Mouse (Mus musculus) MEL-GATA-1-ER (cell line): ENCODE results near the gene Pcyt2.
A peak's percentile ranks its signal among the peaks of the same experiment; 100 is the strongest.
"Not testable (repeated sequence)": the region's sequence is repeated elsewhere in the genome, so short reads cannot be mapped to it uniquely, and the experiment has no call there.

Experiments
- DNase-seq: peaks from one replicate; pipeline ENCODE4 v3.0.0-alpha.2; 2012; ENCODE audit warnings: low read depth; ENCODE audit errors: extremely low read depth

Pcyt2 gene

DNA sequence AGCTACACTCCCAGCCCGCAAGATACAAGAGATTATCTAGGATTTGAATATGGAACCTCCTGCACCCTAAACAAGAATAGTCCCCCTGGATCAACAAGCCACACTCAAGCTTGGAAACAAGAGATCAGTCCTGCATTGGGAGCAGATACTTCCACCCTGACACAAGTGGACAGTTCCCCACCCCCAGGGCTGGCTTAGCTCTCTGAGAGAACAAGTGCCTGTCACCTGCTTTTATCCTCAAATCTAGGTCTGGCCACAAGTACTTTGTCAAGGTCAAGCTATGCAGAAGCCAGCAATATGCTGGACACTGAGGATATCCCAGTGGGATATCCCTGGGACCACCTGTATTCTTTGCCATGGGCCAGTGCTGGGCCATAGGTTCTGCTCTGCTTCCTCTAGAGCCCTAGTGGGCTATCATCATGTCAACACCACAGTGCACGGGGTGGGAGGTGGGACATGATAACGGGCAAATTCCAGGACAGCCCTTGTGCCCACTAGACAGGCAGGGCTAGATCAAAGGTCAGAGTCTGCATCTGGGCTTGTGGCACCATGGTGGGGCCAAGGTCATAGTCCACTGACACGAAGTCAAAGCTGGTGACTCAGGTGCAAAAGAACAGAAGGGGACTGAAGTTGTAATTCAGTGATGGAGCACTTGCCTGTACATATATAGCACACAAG, 980 bp downstream of the Pcyt2 start:
- DNase-seq: no peak

DNA sequence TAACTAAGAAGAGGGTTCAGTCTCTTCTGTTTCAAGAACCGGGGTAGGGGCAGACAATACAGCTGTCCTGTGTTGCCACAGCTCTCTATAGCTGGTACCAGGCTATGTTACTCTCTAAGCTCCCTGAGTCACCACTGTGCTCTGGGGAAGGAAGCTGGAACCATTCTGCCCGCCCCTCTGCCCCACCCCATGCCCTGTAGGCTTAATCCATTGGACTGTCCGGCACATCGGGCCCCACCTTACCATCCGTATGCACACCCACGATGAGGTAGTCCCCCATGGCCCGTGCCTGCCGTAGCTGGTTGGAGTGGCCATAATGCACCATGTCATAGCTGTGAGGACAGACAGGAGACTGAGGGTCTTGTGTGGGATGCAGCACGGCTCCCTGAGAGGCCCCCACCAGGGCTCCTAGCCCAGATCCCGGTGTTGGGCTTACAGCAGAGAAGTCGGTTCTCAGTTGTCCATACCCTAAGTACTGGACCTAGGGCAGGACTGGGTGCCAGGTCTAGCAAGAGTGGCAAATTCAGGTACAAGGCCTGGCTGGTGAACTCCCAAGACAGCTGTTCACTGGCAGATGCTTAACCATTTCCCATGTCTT, 2.0 kb downstream of the Pcyt2 start:
- no peak for DNase-seq

DNA sequence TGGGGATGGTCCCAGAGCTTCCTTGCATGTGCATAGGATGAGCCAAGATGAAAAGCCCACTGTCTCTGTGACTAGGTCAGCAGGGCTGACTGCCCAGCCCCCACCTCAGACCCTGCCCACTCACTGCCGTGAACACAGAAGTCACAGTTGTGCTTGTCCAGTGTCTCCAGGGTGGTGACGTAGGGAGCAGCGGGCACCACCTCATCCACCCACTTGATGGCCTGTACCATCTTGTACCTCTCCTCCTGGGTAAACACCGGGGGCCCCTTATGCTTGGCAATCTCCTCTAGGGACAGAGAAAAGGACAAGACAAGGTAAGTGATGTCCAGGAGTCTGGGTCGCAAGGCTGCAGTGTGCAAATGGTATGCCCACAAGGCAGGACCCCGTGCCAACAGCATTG, 2.6 kb downstream of the Pcyt2 start:
- DNase-seq: no peak

DNA sequence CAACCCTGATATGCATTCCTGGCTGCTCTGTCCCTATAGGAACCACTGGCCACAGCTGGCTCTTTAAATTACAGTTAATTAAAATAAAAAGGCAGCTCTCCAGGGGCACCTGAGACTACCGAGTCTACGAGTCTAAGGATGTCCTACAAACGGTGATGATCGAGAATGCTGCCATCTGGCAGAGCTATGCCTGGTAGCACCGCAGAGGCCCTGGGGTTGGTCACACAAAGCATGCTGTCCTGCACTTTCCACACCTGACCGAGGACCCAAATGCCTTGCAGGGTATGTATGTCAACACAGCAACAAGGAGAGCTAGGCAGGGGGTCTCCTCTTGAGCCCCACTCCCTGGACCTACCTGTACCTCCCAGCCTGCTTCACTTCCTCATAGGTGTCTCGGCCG, 3.8 kb downstream of the Pcyt2 start:
- no peak for DNase-seq

DNA sequence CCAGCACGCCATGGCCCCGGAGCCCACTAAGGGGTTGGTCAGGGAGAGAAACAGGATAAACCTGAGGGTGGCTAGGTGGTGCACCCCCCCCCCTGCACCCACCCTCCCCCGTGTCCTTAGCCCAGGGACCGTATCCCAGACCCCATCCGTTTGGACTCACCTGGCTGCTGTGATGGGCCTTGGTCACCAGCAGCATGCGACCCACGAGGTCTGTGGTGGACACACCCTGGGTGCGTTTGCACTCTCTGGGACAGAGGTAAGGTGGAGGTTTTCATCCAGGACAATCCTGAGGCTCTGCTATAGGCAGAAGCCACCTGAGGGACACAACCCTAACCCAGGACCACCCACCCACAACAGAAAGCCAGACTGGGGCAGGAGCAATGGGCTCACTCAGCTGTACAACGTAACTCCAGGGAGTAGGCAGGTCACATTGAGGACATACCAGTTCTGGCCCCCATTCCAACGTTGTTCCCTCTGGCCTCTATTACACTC, 4.2 kb downstream of the Pcyt2 start:
- no peak for DNase-seq

DNA sequence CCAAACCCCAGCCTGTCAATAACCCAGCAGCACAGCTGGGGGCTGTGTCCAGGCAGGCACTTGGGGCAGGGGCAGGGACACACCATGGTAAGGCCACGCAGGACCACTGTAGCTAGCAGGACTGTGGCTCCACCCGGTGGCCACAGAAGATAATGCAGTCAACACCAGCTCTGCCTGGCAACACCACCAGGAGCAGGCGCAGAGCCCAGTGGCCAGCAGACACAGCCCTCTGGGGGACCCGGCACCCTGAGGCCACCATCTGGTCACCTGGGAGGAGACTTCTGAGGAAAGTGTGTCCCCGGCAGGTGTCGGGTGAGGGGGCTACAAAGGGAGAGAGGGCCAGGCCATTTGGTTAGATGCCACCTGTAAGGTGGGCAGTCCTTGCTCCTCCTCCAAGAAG, 5.0 kb downstream of the Pcyt2 start:
- DNase-seq: no peak

DNA sequence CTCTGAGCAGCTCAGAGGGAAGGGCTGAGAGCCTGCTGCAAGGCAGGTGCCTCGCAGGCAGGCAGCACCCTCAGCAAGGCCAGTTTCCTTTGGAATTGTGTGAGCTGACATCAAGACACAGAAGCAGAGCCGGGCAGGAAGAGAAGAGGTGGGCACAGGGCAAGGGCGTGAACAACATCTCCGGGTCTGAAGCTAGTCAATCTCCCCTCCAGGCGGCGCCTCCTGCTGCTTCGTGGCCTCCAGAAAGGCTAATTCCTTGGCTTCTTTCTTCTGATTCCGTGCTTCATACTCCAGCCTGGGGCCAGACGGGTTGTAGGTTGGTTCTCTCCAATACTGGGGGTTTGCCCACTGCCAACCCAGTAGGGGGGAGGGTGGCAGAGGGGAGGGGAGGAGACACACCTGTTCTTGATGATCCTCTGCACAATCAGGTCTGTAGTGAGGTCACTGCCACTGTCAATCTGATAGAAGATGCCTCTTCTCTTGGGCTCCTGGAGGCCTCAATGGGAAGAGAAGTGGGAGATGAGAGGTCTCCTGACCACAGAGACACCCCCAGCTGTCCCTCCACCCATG, 7.2 kb downstream of the Pcyt2 start:
- no peak for DNase-seq

DNA sequence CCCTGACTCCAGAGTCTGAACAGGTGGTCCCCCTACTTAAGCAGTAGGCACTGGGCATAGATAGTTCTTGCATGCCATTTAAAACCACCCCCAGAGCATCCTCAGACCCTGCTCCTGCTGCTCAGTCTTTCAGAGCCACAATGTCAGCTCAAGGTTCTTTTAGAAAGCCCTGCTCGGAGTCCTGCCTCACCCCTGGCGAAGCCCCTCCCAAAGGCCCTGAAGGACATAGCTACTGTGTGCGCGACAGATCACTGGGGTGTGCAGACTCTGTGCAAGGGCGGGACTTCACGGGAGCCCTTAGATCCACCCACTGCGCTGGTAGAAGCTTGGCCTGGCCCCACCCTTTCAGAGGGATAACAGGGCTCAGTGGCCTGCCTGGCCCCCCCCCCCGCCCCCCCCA, 8.5 kb downstream of the Pcyt2 start:
- DNase-seq: no peak

DNA sequence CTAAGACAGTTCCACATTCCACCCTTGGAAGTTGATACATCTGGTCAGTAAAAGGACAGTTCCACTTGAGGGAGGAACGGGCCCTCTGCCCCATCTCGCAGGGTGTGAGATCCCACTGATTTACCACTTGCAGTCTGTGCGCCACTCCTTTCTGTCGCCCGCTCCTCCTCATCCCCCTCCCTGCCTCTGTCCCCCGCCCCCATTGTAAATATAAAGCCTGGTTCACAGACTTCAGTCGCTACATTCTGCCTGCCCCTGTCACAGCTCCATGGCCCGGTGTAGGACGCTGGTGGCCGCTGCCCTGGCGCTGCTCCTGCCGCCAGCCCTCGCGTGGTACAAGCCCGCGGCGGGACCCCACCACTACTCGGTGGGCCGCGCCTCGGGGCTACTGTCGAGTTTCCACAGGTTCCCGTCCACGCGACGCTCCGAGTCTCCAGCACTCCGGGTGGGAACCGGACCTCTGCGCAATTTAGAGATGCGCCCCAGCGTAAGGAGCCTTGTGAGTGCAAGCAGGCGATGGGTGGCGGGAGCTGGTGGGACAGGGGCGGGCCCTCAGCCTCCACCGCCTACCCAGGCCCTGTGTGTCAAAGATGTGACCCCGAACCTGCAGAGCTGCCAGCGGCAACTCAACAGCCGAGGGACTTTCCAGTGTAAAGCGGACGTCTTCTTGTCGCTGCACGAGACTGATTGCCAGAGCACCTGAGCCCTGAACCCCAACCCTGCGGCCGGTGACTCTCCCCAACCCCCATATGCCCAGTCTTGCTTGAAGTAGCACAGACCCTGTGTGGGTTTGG, 9.3 kb downstream of the Pcyt2 start, which contains the start of gene Npb:
Gene Npb (plus strand): TSS at position 237 of the 794 bp plus-strand sequence.
- DNase-seq: no peak

DNA sequence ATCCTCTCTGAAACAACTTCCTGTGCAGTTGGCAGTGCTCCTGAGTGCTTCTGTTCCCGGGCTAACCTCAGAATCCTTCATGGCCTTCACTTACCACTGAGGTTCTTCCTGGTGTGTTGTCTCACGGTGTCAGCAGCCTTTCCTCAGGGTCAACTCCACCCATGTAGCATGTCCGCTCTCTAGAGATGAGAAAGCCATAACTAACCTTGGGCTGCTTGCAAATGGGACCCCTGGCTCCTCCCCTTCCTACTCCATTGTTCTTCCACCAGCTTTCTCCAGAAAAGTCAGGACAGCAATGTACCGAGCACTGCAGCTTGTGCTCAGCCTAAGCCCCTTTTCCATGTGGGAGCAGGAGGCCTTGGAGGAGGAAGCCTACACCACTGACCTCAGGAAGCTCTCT, 11.0 kb downstream of the Pcyt2 start:
- no peak for DNase-seq

DNA sequence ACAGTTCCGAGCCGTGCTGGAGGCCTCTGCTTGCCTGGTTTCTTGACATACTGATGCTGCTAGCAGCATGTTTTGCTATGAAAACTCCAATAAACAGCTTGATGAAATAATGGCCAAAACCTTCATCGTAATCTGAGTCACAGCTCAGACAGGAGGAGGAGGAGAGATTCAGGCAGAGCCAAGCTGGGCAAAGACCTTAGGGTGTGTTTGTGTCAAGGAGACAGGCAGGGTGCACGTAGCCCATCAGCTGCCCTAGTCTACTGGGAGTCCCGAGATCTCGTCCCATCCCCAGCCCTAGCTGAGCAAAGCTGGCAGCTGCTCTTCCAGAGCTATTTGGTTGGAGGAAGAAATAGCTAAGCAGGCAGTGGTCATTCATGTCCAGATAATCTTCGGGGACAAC, 12.1 kb downstream of the Pcyt2 start:
- no peak for DNase-seq

DNA sequence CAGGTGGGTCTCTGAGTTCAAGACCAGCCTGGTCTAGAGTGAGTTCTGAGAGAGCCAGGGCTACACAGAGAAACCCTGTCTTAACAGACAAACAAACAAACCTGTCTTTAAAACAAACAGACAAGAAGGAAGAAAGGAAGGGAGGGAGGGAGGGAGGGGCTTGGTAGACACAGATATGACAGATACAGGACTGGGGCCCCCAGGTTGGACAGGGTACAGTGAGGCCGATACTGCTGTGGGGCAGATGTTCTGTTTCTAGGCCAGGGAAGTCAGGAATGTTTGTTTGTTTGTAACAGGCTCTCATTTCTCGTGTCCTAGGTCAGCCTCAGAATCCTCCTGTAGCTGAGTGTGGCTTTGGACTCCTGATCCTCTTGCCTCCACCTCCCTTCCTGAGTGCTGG, 14.2 kb downstream of the Pcyt2 start:
- no peak for DNase-seq

DNA sequence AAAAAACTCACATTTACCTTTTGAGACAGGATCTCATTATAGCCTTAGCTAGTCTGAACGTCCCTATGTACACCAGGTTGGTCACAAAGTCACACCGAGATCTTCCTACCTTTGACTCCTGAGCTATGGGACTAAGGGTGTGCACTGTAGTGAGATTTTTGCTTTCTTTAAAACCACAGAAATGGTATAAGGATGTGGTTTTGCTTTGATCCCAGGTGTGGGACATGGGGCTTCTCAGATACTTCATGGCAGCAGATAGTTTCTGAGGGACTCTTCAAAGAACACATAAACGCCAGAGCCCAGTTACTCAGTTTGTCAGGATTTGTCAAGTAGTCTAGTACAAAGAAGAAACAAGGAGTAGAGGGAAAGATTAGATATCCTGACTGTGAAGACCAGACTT, 17.0 kb downstream of the Pcyt2 start:
- DNase-seq: no peak

DNA sequence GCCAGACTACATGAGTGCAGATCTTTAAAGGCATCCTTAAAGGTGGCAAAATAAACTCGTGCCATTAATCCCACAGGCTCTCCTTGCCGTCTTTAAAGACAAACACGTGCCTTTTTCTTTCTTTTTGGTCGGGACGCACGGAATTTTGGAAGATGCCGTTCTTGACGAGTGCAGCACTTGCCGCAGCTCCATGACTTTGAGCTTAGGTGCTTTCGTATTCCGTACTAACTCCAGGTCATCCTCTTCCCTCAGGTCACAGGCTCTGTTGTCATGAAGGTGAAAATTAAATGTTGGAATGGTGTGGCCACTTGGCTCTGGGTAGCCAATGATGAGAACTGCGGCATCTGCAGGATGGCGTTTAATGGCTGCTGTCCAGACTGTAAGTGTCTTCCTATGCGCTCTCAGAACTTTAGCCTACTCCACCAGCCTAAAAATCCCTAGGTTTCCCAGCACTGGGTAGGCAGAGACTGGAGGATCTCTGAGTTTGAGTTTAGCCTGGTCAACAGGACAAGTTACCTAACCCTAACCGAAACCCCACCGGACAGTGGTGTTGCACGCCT, 18.7 kb downstream of the Pcyt2 start:
- DNase-seq: no peak

DNA sequence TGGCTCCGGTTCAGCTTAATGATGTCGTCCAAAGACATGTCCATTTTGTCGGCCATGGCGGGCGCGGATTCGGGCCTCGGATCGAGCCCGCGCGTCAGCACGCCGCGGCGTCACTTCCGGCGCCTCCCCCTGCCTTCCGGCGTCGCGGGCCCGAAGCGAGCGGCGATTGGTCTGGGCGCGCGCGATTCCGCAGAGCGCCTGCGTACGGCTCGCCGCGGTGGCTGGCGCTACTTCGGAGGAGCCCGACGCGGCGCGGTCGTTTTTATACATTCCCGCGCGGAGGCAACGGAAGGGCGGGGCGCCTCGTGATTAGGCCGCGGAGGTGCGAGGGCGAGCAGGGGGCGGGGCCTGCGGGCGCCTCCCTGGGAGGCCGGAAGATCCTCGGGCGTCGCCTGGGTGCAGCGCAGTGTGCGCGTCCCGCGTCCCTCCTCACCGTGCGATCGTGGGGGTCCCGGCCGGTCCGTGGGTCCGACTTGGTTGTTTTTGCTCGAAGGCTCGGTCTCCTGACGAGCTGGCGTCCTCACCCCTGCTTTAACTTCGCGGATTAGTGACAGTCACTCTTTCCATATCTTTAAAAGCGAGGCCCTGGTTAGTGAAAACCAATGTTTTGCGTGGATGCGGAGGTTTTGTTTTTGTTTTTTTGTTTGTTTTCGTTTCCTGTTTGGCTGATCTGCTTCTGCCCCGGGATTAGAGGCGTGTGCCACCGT, 19.3 kb downstream of the Pcyt2 start, which contains the start of the genes Alyref and Anapc11:
Gene Alyref (minus strand): TSS at position 83 of the 707 bp plus-strand sequence.
Gene Anapc11 (plus strand): TSS at position 139 of the 707 bp plus-strand sequence.
- DNase-seq: peak; percentile 78

DNA sequence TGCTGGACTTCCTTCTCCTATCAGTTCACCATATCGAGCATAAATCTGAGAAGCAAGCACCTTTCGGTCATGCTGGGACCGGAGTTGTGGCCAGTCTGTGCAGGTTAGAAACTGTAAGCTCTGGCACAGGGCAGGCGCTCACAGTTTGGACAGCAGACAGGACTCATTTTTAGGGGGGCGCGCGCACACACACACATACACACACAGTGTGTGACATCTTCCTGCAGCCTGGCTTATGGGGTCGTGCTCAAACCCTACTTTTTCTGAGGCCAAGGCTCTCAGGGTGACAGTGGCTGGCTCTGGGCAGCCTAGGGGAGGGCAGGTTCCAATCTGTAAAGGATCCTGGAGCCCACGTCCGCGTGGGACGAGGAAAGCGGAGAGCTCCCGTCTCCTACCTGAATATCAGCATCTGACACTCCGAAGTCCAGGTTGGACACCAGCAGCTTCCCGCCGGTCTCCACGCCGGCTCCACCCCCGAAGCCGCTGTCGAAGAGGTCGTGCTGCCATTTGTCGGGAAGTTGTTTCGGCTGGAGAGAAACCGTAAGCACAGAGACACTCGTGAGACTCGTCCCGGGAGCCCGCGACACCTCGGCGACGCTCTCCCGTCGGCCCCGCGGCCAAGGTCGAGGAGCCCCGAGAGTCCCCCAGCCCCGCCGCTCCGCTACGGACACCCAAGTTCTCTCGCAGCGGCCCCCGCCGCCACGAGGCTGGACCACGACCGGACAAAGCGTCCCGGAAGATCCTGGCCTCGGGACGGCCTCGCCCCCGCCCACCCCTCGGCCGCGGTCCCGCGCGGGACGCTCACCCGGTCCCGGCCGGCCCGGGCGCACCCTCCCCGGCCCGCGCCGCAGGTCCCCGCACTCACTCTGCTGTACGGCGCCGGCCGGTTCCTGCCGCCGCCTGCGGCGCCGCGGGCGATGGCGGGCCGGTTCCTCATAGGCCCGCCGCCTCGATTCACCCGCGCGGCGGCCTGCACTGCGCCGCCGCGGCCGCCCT, 20.2 kb downstream of the Pcyt2 start:
- no peak for DNase-seq

DNA sequence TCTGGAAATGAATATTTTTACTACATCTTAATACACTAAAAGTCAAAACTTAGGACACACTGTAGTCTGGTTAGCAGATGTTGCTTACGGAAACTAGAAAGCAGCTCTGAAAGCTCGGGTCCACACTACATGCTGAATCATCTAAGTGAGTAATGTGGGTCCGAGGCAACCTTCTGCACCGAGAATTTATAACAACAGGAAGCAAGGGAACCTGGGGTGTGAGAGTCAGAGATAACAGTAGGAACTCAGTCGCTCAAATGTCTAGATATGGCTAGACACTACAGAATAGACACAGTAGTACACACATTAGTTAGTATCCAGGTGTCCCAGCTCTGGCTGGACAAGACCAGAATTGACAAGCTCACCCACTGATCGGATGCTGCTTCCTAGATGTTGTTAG, 29.2 kb downstream of the Pcyt2 start:
- peak; percentile 78 for DNase-seq

DNA sequence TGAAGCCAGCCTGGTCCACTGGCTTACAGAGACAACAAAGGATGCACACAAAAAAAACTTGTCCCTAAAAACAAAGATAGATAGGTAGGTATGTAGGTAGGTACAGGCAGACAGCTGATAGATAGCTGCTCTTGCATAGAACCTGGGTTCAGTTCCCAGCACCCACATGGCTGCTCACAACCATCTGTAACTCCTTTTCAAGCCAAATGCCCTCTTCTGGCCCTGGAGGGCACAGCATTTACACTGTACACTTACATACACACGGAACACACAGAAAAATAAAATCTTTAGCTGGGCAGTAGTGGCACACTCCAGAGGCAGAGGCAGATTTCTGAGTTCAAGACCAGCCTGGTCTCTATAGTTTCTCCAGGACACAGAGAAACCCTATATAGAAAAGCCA, 33.8 kb downstream of the Pcyt2 start:
- no peak for DNase-seq

DNA sequence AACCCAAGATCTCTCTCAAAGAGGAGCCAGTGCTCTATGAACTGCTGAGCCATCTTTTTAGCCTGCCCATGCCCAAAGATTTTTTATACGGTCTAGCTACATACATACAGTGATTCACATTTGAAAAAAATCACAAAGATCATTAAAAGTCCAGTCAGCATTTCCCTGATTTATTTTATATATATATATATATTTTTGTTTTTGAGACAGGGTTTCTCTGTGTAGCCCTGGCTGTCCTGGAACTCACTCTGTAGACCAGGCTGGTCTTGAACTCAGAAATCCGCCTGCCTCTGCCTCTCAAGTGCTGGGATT, 34.8 kb downstream of the Pcyt2 start:
- DNase-seq: not testable (repeated sequence)
